Mouse (Mus musculus): ENCODE data around the gene Macf1.

Gene Macf1

GRCm38 (mm10) chr4:123397643-123398434 lies 286.3 kb downstream of the Macf1 start:
- DNase-seq = no peak

- DNase-seq = no peak
Observed at GRCm38 (mm10) chr4:123397049-123397448, 287.1 kb downstream of the Macf1 start.

- no peak for DNase-seq
Observed at GRCm38 (mm10) chr4:123395435-123396000, 288.6 kb downstream of the Macf1 start.

GRCm38 (mm10) chr4:123394878-123395277 lies 289.3 kb downstream of the Macf1 start:
- DNase-seq = no peak

GRCm38 (mm10) chr4:123394269-123394668 lies 289.9 kb downstream of the Macf1 start:
- no peak for DNase-seq

GRCm38 (mm10) chr4:123393004-123393403 lies 291.2 kb downstream of the Macf1 start:
- DNase-seq = no peak

- DNase-seq = no peak
Observed at GRCm38 (mm10) chr4:123392187-123392586, 292.0 kb downstream of the Macf1 start.

- DNase-seq = no peak
Observed at GRCm38 (mm10) chr4:123385028-123385427, 299.1 kb downstream of the Macf1 start.

- no peak for DNase-seq
Observed at GRCm38 (mm10) chr4:123383173-123383572, 301.0 kb downstream of the Macf1 start.

- DNase-seq = no peak
Observed at GRCm38 (mm10) chr4:123382051-123382450, 302.1 kb downstream of the Macf1 start.

- no peak for DNase-seq
Observed at GRCm38 (mm10) chr4:123381598-123381997, 302.6 kb downstream of the Macf1 start.

- peak; percentile 37 for DNase-seq
Observed at GRCm38 (mm10) chr4:123376031-123376430, 308.1 kb downstream of the Macf1 start.

- DNase-seq = peak; percentile 21
Observed at GRCm38 (mm10) chr4:123374316-123375008, 309.7 kb downstream of the Macf1 start.

GRCm38 (mm10) chr4:123363555-123363954 lies 320.6 kb downstream of the Macf1 start:
- DNase-seq = no peak

- DNase-seq = no peak
Observed at GRCm38 (mm10) chr4:123360771-123361170, 323.4 kb downstream of the Macf1 start.

GRCm38 (mm10) chr4:123358613-123359012 lies 325.5 kb downstream of the Macf1 start:
- no peak for DNase-seq

- DNase-seq = no peak
Observed at GRCm38 (mm10) chr4:123355941-123356340, 328.2 kb downstream of the Macf1 start.

- no peak for DNase-seq
Observed at GRCm38 (mm10) chr4:123353271-123353877, 330.8 kb downstream of the Macf1 start.

- no peak for DNase-seq
Observed at GRCm38 (mm10) chr4:123343471-123343789, 340.7 kb downstream of the Macf1 start.

GRCm38 (mm10) chr4:123342642-123343470 lies 341.3 kb downstream of the Macf1 start, which contains the start of gene Bmp8a:
Gene Bmp8a (minus strand): TSS chr4:123343252.
- peak; percentile 77 for DNase-seq

GRCm38 (mm10) chr4:123342091-123342641 lies 342.0 kb downstream of the Macf1 start:
- no peak for DNase-seq

GRCm38 (mm10) chr4:123340232-123340631 lies 343.9 kb downstream of the Macf1 start:
- no peak for DNase-seq

All from kidney, adult 18-20 months (tissue).